Mouse (Mus musculus): ENCODE results near the gene Lrrc47.

Gene Lrrc47

GRCm38 (mm10) chr4:154023754-154024601 is 12.4 kb downstream of the Lrrc47 start:
- peak; percentile 47 to 71 for DNase-seq

- DNase-seq: peak in 1 of 2 experiments; percentile 48
These were observed 13.4 kb downstream of the Lrrc47 start for GRCm38 (mm10) chr4:154024729-154025521.

- peak; percentile 90 to 94 for DNase-seq
These were observed 14.3 kb downstream of the Lrrc47 start, which contains the start of gene Smim1 for GRCm38 (mm10) chr4:154025641-154026440. TSS of gene Smim1 (minus strand) at chr4:154026230.

DNA sequence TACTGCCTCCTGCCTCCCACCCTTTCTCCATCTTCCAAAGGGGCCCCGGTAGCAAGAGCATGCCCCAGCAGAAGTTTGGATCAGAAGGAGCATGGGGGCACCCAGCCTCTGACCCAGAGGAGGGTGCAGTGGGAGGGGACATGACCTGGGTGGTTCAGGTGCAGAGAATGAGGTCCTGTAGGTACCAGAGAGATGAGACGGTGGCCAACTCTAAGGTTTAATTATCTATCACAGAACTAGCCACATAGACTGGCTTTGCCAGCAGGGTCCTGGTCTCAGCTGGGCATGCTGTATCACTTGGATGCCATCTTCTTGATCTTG is 14.9 kb downstream of the Lrrc47 start:
- no peak for DNase-seq

DNA sequence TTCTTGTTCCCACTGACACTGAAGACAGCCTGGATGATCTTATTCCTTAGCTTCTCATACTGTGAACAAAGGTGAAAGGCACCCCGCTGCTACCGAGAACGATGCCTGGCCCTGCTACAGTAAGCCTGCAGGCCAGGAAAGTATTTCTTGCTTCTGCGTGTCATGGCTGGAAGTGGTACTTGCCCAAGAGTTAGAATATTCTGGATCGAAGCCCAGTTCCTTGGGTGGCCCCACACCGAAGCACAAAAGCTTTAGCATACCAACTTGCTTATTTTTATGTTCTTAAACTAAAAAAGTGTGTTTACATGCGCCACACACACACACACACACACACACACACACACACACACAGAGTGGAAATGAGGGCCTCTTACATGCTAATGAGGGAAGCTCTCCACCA is 16.5 kb downstream of the Lrrc47 start:
- DNase-seq: no peak

- DNase-seq: peak in 1 of 2 experiments; percentile 48
These were observed 17.1 kb downstream of the Lrrc47 start for GRCm38 (mm10) chr4:154028646-154029045.

DNA sequence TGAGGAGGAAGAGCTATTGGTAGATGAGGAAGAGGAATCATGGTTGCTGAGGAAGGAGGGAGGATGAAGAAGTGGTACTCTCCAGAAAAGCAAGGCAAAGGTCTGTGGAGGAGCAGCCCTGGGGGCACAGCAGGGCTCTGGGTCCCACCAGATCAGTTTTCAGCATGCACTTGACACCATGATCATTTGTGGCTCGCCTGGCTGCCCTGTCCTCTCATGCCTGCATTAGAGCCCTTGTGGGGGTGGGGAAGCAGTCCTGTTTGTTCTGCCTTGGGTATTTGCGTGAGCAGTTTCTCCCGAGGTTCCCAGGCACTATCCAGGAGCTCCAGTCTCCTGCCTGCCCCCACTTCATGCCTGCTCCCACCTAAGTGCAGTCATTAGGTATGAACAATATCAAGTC is 25.6 kb downstream of the Lrrc47 start:
- peak; percentile 39 to 52 for DNase-seq

DNA sequence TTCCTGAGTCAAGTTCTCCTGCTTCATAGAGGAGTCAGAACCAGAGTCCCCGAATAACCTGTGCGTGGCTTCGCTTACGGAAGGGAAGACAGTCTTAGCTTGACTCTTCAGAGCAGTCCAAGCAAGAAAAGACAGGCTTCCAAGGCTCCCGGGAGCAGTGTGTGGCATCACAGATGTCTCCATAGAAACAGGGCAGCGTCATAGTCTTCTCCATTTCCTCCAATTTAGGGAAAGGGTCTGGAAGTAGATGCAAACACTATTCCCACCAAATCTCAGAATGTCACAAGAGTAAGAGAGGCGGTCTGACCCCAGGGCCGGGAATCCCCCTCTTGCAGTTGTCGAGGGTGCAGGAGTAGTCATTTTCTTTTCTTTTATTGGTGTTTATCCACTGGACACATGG is 31.0 kb downstream of the Lrrc47 start, which contains the start of gene Ccdc27:
Gene Ccdc27 (minus strand): TSS at position 101 of the 400 bp plus-strand sequence.
- no peak for DNase-seq

DNA sequence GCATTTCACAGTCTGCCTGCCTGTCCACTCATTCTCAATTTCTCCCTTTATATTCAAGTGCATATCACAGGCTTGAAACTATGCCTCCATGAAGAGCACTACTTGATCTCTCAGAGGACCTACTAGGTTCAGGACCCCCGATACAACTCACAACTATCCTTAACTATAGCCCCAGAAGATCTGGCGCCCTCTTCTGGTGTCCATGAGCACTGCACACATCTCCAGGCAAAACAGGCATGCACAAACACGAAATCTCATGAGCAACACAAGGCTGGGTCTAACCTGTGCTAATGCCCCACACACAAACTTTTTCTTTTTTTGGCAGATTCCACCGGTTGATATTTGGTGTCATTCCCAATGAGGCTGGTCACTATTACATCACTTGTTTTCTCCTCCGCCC is 34.3 kb downstream of the Lrrc47 start:
- no peak for DNase-seq

DNA sequence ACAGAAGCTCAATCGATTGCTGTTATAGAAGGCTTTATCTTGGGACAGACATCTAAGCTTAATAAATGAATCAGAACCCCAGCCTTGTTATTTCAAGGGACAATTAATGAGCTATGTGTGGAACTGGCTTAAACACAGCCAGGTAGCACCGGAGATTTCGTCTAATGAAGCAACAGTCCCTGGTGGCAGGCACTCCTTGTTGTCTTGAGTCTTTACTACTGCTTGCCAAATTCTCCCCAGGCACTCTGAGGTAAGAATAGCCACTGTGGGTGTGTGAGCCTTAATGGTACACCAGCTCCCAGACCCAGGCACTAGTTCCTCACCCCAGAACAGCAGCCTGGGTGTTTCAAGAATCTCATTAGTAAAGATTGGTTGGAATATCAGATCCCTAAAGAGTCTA is 39.9 kb downstream of the Lrrc47 start:
- DNase-seq: no peak

GRCm38 (mm10) chr4:154053065-154053464 is 41.5 kb downstream of the Lrrc47 start:
- no peak for DNase-seq

GRCm38 (mm10) chr4:154055482-154055881 is 44.0 kb downstream of the Lrrc47 start:
- no peak for DNase-seq

GRCm38 (mm10) chr4:154056046-154056445 is 44.5 kb downstream of the Lrrc47 start:
- no peak for DNase-seq

DNA sequence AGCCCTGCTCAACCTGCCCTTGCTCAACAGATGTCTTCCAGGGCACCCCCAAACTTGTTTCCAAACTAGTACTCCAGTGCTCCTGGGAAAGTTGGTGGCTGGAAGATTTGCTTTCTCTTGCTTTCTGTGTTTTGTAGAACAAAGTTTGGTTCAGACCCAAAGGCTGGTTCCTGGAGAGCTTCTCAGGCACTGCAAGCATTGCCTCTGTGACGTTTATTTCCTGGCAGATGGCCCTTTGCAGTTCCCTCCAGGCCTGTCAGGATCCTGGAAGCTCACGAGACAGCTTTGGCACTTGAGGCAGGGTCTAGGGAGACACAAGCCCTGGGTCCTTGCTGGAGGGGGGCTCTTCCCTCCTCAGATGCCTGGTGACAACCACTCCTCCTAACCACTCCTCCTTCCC is 45.1 kb downstream of the Lrrc47 start:
- DNase-seq: no peak

GRCm38 (mm10) chr4:154057696-154058095 is 46.2 kb downstream of the Lrrc47 start:
- DNase-seq: no peak

GRCm38 (mm10) chr4:154064827-154065773 is 53.6 kb downstream of the Lrrc47 start:
- DNase-seq: peak; percentile 21 to 35

DNA sequence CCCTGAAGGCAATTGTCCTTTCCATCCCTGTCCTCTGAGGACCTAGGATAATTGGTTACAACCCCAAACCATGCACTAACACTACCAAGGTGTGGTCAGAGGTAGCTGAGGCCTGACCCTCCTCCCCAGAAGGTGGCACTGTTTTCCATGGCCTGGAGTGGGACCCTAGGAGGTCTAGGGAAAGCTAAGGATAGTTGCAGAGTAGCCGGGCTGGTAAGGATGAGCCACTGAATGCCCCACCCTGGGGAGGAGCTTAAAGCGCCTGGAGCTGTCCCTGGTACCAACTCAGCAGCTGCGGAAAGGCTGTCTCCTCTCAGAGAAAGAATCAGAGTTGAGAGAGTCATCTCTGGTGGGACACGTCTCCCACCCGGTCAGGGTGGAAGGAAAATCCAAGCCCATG is 59.4 kb downstream of the Lrrc47 start:
- DNase-seq: peak; percentile 77 to 80
